10 mouse cellular contexts compared by ENCODE assay signal in genomic region chr3:105090981-105091380, GRCm38 (mm10). TPM values are rescaled to one million over a fixed set of nuclear protein-coding genes. Genes with fewer than 3 reads are reported as not detected.
DNase-seq lines count a peak whose midpoint lies in the region; ATAC-seq and TF ChIP-seq lines count a peak whose summit lies in the region.
"Had no signal": no experiment of that assay in that cellular context is flagged by ENCODE, and none has a peak within 500 bp of the region (broad histone marks: within the 10 kb centered on the region; RNA-seq: fewer than 3 reads in every experiment).

No protein-coding gene starts in this region.

- TF ChIP-seq CTCF in bone marrow macrophage, adult 2 months (IDR thresholded peaks at IDR 0.05; ENCODE audit: low read depth, low read length), result peak; percentile 41; the same call in 1 of the 2 replicates

- peaks cover 13% of the 10 kb centered on the region for H3K4me1 ChIP-seq in bone marrow macrophage, adult 2 months (ENCODE audit: control insufficient read depth, insufficient read depth, low read length)

- H3K4me3 ChIP-seq in bone marrow macrophage, adult 2 months (ENCODE audit: insufficient read depth, low read length), result no peak overlapping the region

- peak; percentile 99 for ATAC-seq in frontal cortex, adult (ENCODE audit: low TSS enrichment)

- intact Hi-C loops in left cerebral cortex, postnatal 4 days (cut with DNase I), result no loop called here

- TF ChIP-seq POLR2A in bone marrow macrophage, adult 2 months (IDR thresholded peaks at IDR 0.05; ENCODE audit: borderline replicate concordance, low read depth, low read length), result no peak

- peak; percentile 14 for DNase-seq in thymus, postnatal 0 days (ENCODE audit: low spot score)
- DNase-seq in thymus, adult 18-20 months, result no peak
- peak; percentile 39 for DNase-seq in kidney, adult 11 months
- DNase-seq in left cerebral cortex, postnatal 4 days, result peak; percentile 53
- DNase-seq in right cerebral cortex, postnatal 10 days (ENCODE audit: low spot score in 2 of 2), result peak; percentile 47 to 51
- no peak for DNase-seq in spleen, postnatal 4 days (ENCODE audit: low spot score in 2 of 2)

- no peak overlapping the region for H3K27ac ChIP-seq in bone marrow macrophage, adult 2 months (ENCODE audit: insufficient read depth, low read depth, low read length)

RNA-seq across cellular contexts. Expression of gene 4930564D02Rik, which starts 24.3 kb away (rescaled TPM):
- polyA plus RNA-seq in thymus, postnatal 0 days (2015; fragmentation: Nextera tagmentation; extraction: Ambion mirVana), result not detected in 2 replicates
- polyA plus RNA-seq in bone marrow macrophage, adult 2 months (2012; ENCODE audit: insufficient read depth, insufficient read length, missing spikeins), result not detected in 2 replicates
- not detected for total RNA-seq in left cerebral cortex, postnatal 4 days (2021)
- polyA plus RNA-seq: gonadal fat pad, adult 2 months; spleen, adult 2 months had no signal

RNA-seq across cellular contexts. Expression of gene Cttnbp2nl, which starts 38.0 kb away (rescaled TPM):
- polyA plus RNA-seq in thymus, postnatal 0 days (2015; fragmentation: Nextera tagmentation; extraction: Ambion mirVana), result 6.7 TPM in 2 replicates
- polyA plus RNA-seq in bone marrow macrophage, adult 2 months (2012; ENCODE audit: insufficient read depth, insufficient read length, missing spikeins), result 94.8 and 127 TPM in 2 replicates
- 10 to 100 TPM; 62.4 to 75.7 TPM for total RNA-seq in left cerebral cortex, postnatal 4 days (2021)

Comparison
In these comparisons a context has a peak if more than half of its experiments do, and no peak if none do; other contexts are left out.
1. DNase-seq: peak in thymus, postnatal 0 days (single experiment), kidney, adult 11 months (single experiment), left cerebral cortex, postnatal 4 days (single experiment) and right cerebral cortex, postnatal 10 days (2 of 2); none in thymus, adult 18-20 months (0 of 2) and spleen, postnatal 4 days (0 of 2).
2. RNA of gene Cttnbp2nl, which starts 38.0 kb away (polyA plus RNA-seq): 94.8 to 127 TPM in bone marrow macrophage, adult 2 months; 6.7 TPM in thymus, postnatal 0 days; every median in the first group is over 10 times any median in the second.